ENCODE assay signal across 14 mouse cellular contexts in genomic region chr14:9337107-9337506, GRCm38 (mm10).
DNase-seq lines count a peak whose midpoint lies in the region; ATAC-seq lines count a peak whose summit lies in the region.
"Had no signal": no experiment of that assay in that cellular context is flagged by ENCODE, and none has a peak within 500 bp of the region (broad histone marks: within the 10 kb centered on the region; RNA-seq: fewer than 3 reads in every experiment).

No protein-coding gene starts in this region.

- 45% methylated on average over 3 of the region's 3 CpGs for WGBS in hindbrain, embryonic 12.5 days

- H3K27ac ChIP-seq in hindbrain, embryonic 12.5 days, result no peak overlapping the region
- H3K27ac ChIP-seq: liver, embryonic 15.5 days; midbrain, embryonic 12.5 days; neural tube, embryonic 15.5 days had no signal

- ATAC-seq in hindbrain, embryonic 12.5 days (ENCODE audit: low FRiP score), result peak; percentile 64; the same call in 1 of the 2 replicates
- ATAC-seq in activated CD4-positive, CD25-positive, alpha-beta regulatory T cell, adult 4 months, result no peak

- no peaks in the 10 kb centered on the region for H3K36me3 ChIP-seq in hindbrain, embryonic 12.5 days
- H3K36me3 ChIP-seq: G1E; liver, embryonic 15.5 days; midbrain, embryonic 12.5 days; neural tube, embryonic 15.5 days had no signal

- no peak overlapping the region for H3K4me2 ChIP-seq in hindbrain, embryonic 12.5 days (replicated peaks)
- H3K4me2 ChIP-seq: liver, embryonic 15.5 days; midbrain, embryonic 12.5 days; neural tube, embryonic 15.5 days had no signal

- H3K4me3 ChIP-seq in hindbrain, embryonic 12.5 days, result no peak overlapping the region
- H3K4me3 ChIP-seq: liver, embryonic 15.5 days; midbrain, embryonic 12.5 days; neural tube, embryonic 15.5 days had no signal

- peak; percentile 17 to 69 for DNase-seq in adrenal gland, adult (ENCODE audit: inconsistent age in 2 of 2, low spot score in 1 of 2)
- no peak for DNase-seq in adrenal gland, adult 18-20 months (ENCODE audit: low spot score in 2 of 2)
- peak; percentile 35 for DNase-seq in kidney, adult 11 months
- DNase-seq in kidney, postnatal 4 days, result no peak
- DNase-seq in NIH3T3 (ENCODE audit: low read depth), result peak; percentile 88
- no peak for DNase-seq in right cerebral cortex, postnatal 10 days (ENCODE audit: low spot score in 2 of 2)
- DNase-seq: heart, adult 11 months; heart, postnatal 14 days had no signal

- H3K9ac ChIP-seq in hindbrain, embryonic 12.5 days, result no peak overlapping the region
- H3K9ac ChIP-seq: liver, embryonic 15.5 days; midbrain, embryonic 12.5 days; neural tube, embryonic 15.5 days had no signal

- H3K27me3 ChIP-seq in hindbrain, embryonic 12.5 days, result no peaks in the 10 kb centered on the region
- H3K27me3 ChIP-seq: liver, embryonic 15.5 days; midbrain, embryonic 12.5 days; neural tube, embryonic 15.5 days had no signal

- no peaks in the 10 kb centered on the region for H3K4me1 ChIP-seq in hindbrain, embryonic 12.5 days
- H3K4me1 ChIP-seq: liver, embryonic 15.5 days; neural tube, embryonic 15.5 days had no signal

- H3K9me3 ChIP-seq in hindbrain, embryonic 12.5 days (replicated peaks), result no peaks in the 10 kb centered on the region
- H3K9me3 ChIP-seq: G1E; liver, embryonic 15.5 days; midbrain, embryonic 12.5 days; neural tube, embryonic 15.5 days had no signal

Comparison
In these comparisons a context has a peak if more than half of its experiments do, and no peak if none do; other contexts are left out.
1. DNase-seq: peak in adrenal gland, adult (2 of 2), kidney, adult 11 months (single experiment) and NIH3T3 (single experiment); none in adrenal gland, adult 18-20 months (0 of 2), kidney, postnatal 4 days (0 of 2) and right cerebral cortex, postnatal 10 days (0 of 2).